Mouse (Mus musculus): ENCODE measurements around the gene Sf3b3. TPM values are rescaled to one million over a fixed set of nuclear protein-coding genes. Genes with fewer than 3 reads are reported as not detected.

Sf3b3 gene
- polyA plus RNA-seq, 1 experiment: 19.3 TPM

DNA sequence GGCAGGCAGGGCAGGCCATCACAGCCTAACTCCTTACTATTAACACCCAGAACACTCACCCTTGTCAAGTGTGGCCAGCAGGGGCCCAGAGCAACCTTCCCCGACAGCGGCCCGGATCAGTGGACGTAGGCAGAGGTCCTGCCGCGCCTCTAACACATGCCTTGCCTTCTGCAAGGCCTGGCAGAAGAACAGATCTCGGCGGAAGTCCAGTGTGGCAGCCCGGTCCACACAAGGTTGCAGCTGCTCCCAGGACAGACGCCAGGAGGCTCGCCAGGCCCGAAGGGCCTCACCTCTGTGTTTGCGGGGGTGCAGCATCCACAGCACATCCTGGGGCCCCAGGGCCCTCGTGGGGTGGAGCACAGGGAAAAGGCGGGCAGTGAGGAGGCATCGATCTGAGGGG, 42.3 kb upstream of the Sf3b3 start:
- Histone ChIP-seq H3K27me3 (ENCODE audit: control insufficient read depth, insufficient read depth, low read length) (no peaks in the 10 kb centered on the region), H3K27ac (ENCODE audit: control insufficient read depth, insufficient read depth, low read depth, low read length) (no peak overlapping the region), H3K4me3 (ENCODE audit: control insufficient read depth, low read depth, low read length) (no peak overlapping the region), H3K4me1 (ENCODE audit: control insufficient read depth, insufficient read depth, low read length) (no peaks in the 10 kb centered on the region), H3K36me3 (ENCODE audit: control insufficient read depth, insufficient read depth, low read length) (no peaks in the 10 kb centered on the region; the same call in 1 of the 2 replicates)
- TF ChIP-seq POLR2A (IDR thresholded peaks at IDR 0.05; ENCODE audit: control insufficient read depth, low read depth, low read length): no peak
- no peak for TF ChIP-seq CTCF (IDR thresholded peaks at IDR 0.05; ENCODE audit: control insufficient read depth, insufficient read depth, insufficient replicate concordance, low read depth, low read length)

DNA sequence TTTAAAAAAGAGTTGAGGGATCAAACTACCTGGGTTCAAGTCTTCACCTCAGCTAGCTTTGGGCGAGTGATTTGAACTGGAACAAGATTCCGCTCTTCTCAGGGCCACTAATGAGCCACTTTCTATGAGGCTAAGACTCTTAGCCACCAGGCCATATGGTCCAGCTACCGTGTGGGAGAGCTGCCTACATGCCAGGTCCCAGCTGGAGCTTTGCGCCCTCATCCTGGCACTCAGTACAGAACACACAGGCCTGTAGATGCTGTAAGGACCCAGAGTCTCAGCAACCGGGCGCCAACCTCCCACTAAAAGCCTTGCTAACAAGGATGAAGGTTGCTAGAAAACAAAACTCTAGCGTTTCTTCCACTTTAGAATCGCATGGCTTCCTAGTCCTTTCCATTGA, 41.9 kb upstream of the Sf3b3 start:
- TF ChIP-seq CTCF (IDR thresholded peaks at IDR 0.05; ENCODE audit: control insufficient read depth, insufficient read depth, insufficient replicate concordance, low read depth, low read length): no peak
- no peak for TF ChIP-seq POLR2A (IDR thresholded peaks at IDR 0.05; ENCODE audit: control insufficient read depth, low read depth, low read length)
- Histone ChIP-seq H3K36me3 (ENCODE audit: control insufficient read depth, insufficient read depth, low read length) (no peaks in the 10 kb centered on the region; the same call in 1 of the 2 replicates), H3K27me3 (ENCODE audit: control insufficient read depth, insufficient read depth, low read length) (no peaks in the 10 kb centered on the region), H3K27ac (ENCODE audit: control insufficient read depth, insufficient read depth, low read depth, low read length) (no peak overlapping the region), H3K4me1 (ENCODE audit: control insufficient read depth, insufficient read depth, low read length) (no peaks in the 10 kb centered on the region), H3K4me3 (ENCODE audit: control insufficient read depth, low read depth, low read length) (no peak overlapping the region)

DNA sequence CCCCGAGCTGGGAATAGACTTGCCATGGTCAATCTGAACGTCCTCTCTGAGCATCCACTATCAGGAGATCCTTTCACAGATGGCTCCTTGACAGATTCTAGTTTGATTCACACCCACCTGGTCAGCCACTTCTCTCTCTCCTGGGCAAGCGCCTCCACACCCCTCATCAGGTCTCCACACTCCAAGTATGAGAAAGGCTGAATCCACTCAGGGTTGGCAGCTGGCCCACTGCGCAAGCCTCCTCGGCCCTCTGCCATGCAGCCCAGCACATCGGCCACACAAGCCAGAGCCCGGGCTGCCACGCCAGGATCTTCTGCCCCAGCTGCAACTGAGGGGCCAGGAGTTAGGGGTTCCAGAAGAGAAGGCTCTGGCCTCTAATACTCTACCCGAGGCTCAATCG, 41.0 kb upstream of the Sf3b3 start:
- H3K27ac ChIP-seq (ENCODE audit: control insufficient read depth, insufficient read depth, low read depth, low read length): no peak overlapping the region
- H3K36me3 ChIP-seq (ENCODE audit: control insufficient read depth, insufficient read depth, low read length): no peaks in the 10 kb centered on the region; the same call in 1 of the 2 replicates
- H3K4me1 ChIP-seq (ENCODE audit: control insufficient read depth, insufficient read depth, low read length): no peaks in the 10 kb centered on the region
- H3K27me3 ChIP-seq (ENCODE audit: control insufficient read depth, insufficient read depth, low read length): no peaks in the 10 kb centered on the region
- no peak for TF ChIP-seq POLR2A (IDR thresholded peaks at IDR 0.05; ENCODE audit: control insufficient read depth, low read depth, low read length)
- no peak for TF ChIP-seq CTCF (IDR thresholded peaks at IDR 0.05; ENCODE audit: control insufficient read depth, insufficient read depth, insufficient replicate concordance, low read depth, low read length)
- H3K4me3 ChIP-seq (ENCODE audit: control insufficient read depth, low read depth, low read length): no peak overlapping the region

DNA sequence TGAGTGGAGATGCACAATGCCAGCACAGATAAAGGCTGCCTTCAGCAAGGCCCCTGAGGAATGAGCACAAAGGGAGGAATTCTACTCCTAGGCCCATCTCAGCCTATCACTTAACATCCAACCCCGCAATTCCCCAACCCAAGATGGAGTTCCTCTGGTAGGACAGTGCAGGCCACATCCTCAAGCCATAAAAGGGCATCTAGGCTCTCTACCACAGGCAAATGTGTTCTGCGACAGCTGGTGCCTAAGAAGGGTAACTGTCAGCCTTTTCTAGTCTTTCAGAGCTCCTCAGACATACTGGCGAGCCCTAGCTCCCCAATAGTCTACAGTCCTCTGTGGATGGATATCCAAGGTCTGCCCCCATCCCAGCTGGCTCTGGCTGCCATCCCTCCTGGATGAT, 40.0 kb upstream of the Sf3b3 start:
- H3K4me3 ChIP-seq (ENCODE audit: control insufficient read depth, low read depth, low read length): no peak overlapping the region
- H3K4me1 ChIP-seq (ENCODE audit: control insufficient read depth, insufficient read depth, low read length): no peaks in the 10 kb centered on the region
- TF ChIP-seq CTCF (IDR thresholded peaks at IDR 0.05; ENCODE audit: control insufficient read depth, insufficient read depth, insufficient replicate concordance, low read depth, low read length): no peak
- TF ChIP-seq POLR2A (IDR thresholded peaks at IDR 0.05; ENCODE audit: control insufficient read depth, low read depth, low read length): no peak
- no peak overlapping the region for H3K27ac ChIP-seq (ENCODE audit: control insufficient read depth, insufficient read depth, low read depth, low read length)
- no peaks in the 10 kb centered on the region for H3K27me3 ChIP-seq (ENCODE audit: control insufficient read depth, insufficient read depth, low read length)
- peaks cover 5% of the 10 kb centered on the region for H3K36me3 ChIP-seq (ENCODE audit: control insufficient read depth, insufficient read depth, low read length)

DNA sequence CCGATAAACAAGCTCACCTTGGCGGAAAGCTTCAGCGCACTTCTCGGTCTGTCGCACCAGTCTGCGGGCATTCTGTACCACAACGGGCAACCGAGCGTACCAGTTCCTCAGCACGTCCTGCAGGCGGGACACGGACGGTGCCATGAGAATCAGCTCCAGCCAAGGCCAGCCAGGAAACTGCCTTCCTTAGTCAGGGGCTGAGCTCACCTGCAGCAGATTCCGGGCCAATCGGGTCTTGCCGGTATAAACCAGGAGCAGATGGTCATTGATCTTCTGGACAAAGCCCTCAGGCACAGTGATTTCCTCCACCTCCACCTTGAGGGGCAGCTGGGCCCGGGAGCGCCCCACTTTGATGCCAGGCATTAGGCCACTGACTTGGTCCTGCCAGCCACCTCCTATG, 37.2 kb upstream of the Sf3b3 start:
- TF ChIP-seq POLR2A (IDR thresholded peaks at IDR 0.05; ENCODE audit: control insufficient read depth, low read depth, low read length): no peak
- TF ChIP-seq CTCF (IDR thresholded peaks at IDR 0.05; ENCODE audit: control insufficient read depth, insufficient read depth, insufficient replicate concordance, low read depth, low read length): no peak
- H3K4me3 ChIP-seq (ENCODE audit: control insufficient read depth, low read depth, low read length): no peak overlapping the region
- peaks cover 5% of the 10 kb centered on the region for H3K36me3 ChIP-seq (ENCODE audit: control insufficient read depth, insufficient read depth, low read length)

DNA sequence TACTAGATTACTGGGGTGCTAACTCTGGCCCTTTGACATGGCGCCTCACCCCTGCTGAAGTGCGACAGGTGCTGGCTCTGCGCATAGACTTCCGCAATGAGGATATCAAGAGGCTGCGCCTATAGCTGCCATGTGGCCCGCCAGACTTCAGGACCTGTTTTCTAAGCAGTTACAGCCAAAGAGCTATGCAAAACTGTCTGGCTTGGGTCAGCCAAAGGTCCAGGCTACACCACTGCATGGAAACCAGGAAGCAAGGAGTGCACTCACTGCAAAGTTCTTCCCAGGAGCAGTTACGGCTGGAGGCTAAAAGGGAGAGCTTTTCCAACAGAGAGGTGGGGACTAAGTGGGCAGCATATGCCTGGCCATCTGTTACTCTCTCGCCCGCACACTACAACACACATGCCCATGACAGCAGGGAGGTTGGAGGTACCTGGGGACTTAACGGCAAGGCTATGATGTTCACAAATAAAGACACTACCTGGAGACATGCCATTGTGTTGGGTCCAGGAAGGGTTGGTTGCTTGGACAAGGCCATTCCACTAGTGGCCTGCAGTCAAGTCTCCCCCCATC, 35.2 kb upstream of the Sf3b3 start:
- Histone ChIP-seq H3K36me3 (ENCODE audit: control insufficient read depth, insufficient read depth, low read length) (peaks cover 5% of the 10 kb centered on the region), H3K27ac (ENCODE audit: control insufficient read depth, insufficient read depth, low read depth, low read length) (no peak overlapping the region), H3K4me3 (ENCODE audit: control insufficient read depth, low read depth, low read length) (no peak overlapping the region), H3K27me3 (ENCODE audit: control insufficient read depth, insufficient read depth, low read length) (no peaks in the 10 kb centered on the region), H3K4me1 (ENCODE audit: control insufficient read depth, insufficient read depth, low read length) (no peaks in the 10 kb centered on the region)
- TF ChIP-seq CTCF (IDR thresholded peaks at IDR 0.05; ENCODE audit: control insufficient read depth, insufficient read depth, insufficient replicate concordance, low read depth, low read length) (no peak), POLR2A (IDR thresholded peaks at IDR 0.05; ENCODE audit: control insufficient read depth, low read depth, low read length) (no peak)

More for the DNA sequence above, 37.2 kb upstream of the Sf3b3 start:
- Histone ChIP-seq H3K27me3 (ENCODE audit: control insufficient read depth, insufficient read depth, low read length) (no peaks in the 10 kb centered on the region), H3K4me1 (ENCODE audit: control insufficient read depth, insufficient read depth, low read length) (no peaks in the 10 kb centered on the region), H3K27ac (ENCODE audit: control insufficient read depth, insufficient read depth, low read depth, low read length) (no peak overlapping the region)

DNA sequence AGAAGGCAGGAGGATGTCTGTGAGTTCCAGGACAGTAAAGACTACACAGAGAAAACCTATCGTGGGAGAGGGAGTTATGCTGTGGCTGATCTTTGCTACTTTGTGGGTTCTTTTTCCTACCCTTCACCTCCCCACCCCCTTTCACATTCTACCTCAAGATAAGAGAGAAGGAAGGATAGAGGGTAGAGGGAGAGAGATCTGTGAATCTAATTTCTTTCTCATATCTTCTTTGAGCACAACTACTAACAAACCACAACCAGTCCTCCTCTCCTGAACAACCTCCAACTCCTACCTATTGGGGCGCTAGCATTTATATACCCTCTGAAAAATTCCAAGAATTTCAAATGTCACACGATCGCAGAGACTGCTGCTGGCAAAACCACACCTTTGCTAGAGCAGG, 31.3 kb upstream of the Sf3b3 start:
- Histone ChIP-seq H3K27me3 (ENCODE audit: control insufficient read depth, insufficient read depth, low read length) (no peaks in the 10 kb centered on the region), H3K4me3 (ENCODE audit: control insufficient read depth, low read depth, low read length) (no peak overlapping the region), H3K4me1 (ENCODE audit: control insufficient read depth, insufficient read depth, low read length) (no peaks in the 10 kb centered on the region), H3K36me3 (ENCODE audit: control insufficient read depth, insufficient read depth, low read length) (peaks cover 5% of the 10 kb centered on the region), H3K27ac (ENCODE audit: control insufficient read depth, insufficient read depth, low read depth, low read length) (no peak overlapping the region)
- TF ChIP-seq POLR2A (IDR thresholded peaks at IDR 0.05; ENCODE audit: control insufficient read depth, low read depth, low read length) (no peak), CTCF (IDR thresholded peaks at IDR 0.05; ENCODE audit: control insufficient read depth, insufficient read depth, insufficient replicate concordance, low read depth, low read length) (no peak)
